Comparison of ENCODE assay signal across 7 mouse cellular contexts in genomic region chr7:28376011-28376771, GRCm38 (mm10). TPM values are rescaled to one million over a fixed set of nuclear protein-coding genes. Genes with fewer than 3 reads are reported as not detected.
DNase-seq lines count a peak whose midpoint lies in the region; ATAC-seq lines count a peak whose summit lies in the region.

No protein-coding gene starts in this region.

- peak overlapping the region; percentile 83 for H3K9ac ChIP-seq in heart, embryonic 14.5 days (ENCODE audit: low read length)

- peak overlapping the region; percentile 96 for H3K27ac ChIP-seq in embryonic facial prominence, embryonic 10.5 days (replicated peaks)
- H3K27ac ChIP-seq in heart, embryonic 14.5 days (replicated peaks in 1 of 2; ENCODE audit: control insufficient read depth in 1 of 2, insufficient read depth in 1 of 2, low read depth in 2 of 2, low read length in 2 of 2), result peak overlapping the region; percentile 99

- H3K4me3 ChIP-seq in embryonic facial prominence, embryonic 10.5 days, result peak overlapping the region; percentile 57
- peak overlapping the region; percentile 41 to 83 for H3K4me3 ChIP-seq in heart, embryonic 14.5 days (ENCODE audit: control insufficient read depth in 1 of 2, insufficient read depth in 1 of 2, low read depth in 1 of 2, low read length in 2 of 2)
- peak overlapping the region; percentile 96 for H3K4me3 ChIP-seq in megakaryocyte, embryonic 14.5 days (replicated peaks)

- no peak for ATAC-seq in heart, embryonic 14.5 days (ENCODE audit: insufficient number of reproducible peaks, insufficient read depth, low FRiP score, low read depth)

- peak; percentile 81 for DNase-seq in NIH3T3 (ENCODE audit: low read depth)
- DNase-seq in embryonic facial prominence, embryonic 10.5 days (ENCODE audit: low spot score), result peak; percentile 82
- peak; percentile 93 for DNase-seq in kidney, postnatal 14 days
- peak; percentile 93 for DNase-seq in splenic B cell, adult 2 months (ENCODE audit: low read depth, low spot score)
- no peak for DNase-seq in cerebellum, adult 9-11 months

- H3K9me3 ChIP-seq in embryonic facial prominence, embryonic 10.5 days, result no peaks in the 10 kb centered on the region
- no peaks in the 10 kb centered on the region for H3K9me3 ChIP-seq in heart, embryonic 14.5 days (ENCODE audit: control insufficient read depth, low read length)
- H3K9me3 ChIP-seq in megakaryocyte, embryonic 14.5 days, result no peaks in the 10 kb centered on the region

- peaks cover 10% of the 10 kb centered on the region for H3K36me3 ChIP-seq in embryonic facial prominence, embryonic 10.5 days (replicated peaks)
- H3K36me3 ChIP-seq in heart, embryonic 14.5 days (ENCODE audit: control insufficient read depth, insufficient read depth, low read length), result peaks cover 11% of the 10 kb centered on the region; the same call in 1 of the 2 replicates
- peaks cover 24% of the 10 kb centered on the region for H3K36me3 ChIP-seq in megakaryocyte, embryonic 14.5 days (replicated peaks; ENCODE audit: low read length)
- peaks cover 19% of the 10 kb centered on the region for H3K36me3 ChIP-seq in splenic B cell, adult 2 months (ENCODE audit: control insufficient read depth, insufficient read depth, low read length, poor library complexity, severe bottlenecking)

- 1% methylated on average over 30 of the region's 30 CpGs for WGBS in embryonic facial prominence, embryonic 10.5 days
- 5% methylated on average over 28 of the region's 30 CpGs for WGBS in heart, embryonic 14.5 days

- H3K4me2 ChIP-seq in heart, embryonic 14.5 days (ENCODE audit: low read length), result peak overlapping the region; percentile 92

- H3K4me1 ChIP-seq in embryonic facial prominence, embryonic 10.5 days, result peaks cover 77% of the 10 kb centered on the region
- H3K4me1 ChIP-seq in heart, embryonic 14.5 days (ENCODE audit: control insufficient read depth in 2 of 2, insufficient read depth in 2 of 2, low read length in 2 of 2), result peaks cover 34 to 50% of the 10 kb centered on the region in 2 experiments
- H3K4me1 ChIP-seq in megakaryocyte, embryonic 14.5 days, result peaks cover 69% of the 10 kb centered on the region

- H3K27me3 ChIP-seq in embryonic facial prominence, embryonic 10.5 days (replicated peaks; ENCODE audit: low read depth, poor library complexity, severe bottlenecking), result peaks cover 10% of the 10 kb centered on the region
- H3K27me3 ChIP-seq in heart, embryonic 14.5 days (ENCODE audit: control insufficient read depth, insufficient read depth, low read length), result no peaks in the 10 kb centered on the region
- H3K27me3 ChIP-seq in megakaryocyte, embryonic 14.5 days (replicated peaks), result peaks cover 4% of the 10 kb centered on the region
- no peaks in the 10 kb centered on the region for H3K27me3 ChIP-seq in splenic B cell, adult 2 months (ENCODE audit: control insufficient read depth, insufficient read depth, low read length, poor library complexity, severe bottlenecking)

RNA-seq across cellular contexts. Expression of gene Plekhg2, which starts 3.8 kb away (rescaled TPM):
- polyA plus RNA-seq in embryonic facial prominence, embryonic 10.5 days (2016; fragmentation: Nextera tagmentation; extraction: Ambion mirVana), result 93.4 and 101 TPM in 2 replicates
- 32.9 and 35.6 TPM in 2 replicates for polyA plus RNA-seq in heart, embryonic 14.5 days (2014; fragmentation: Nextera tagmentation; extraction: Ambion mirVana)
- 13.5 and 26.9 TPM in 2 replicates for polyA plus RNA-seq in megakaryocyte, embryonic 14.5 days (2012; ENCODE audit: insufficient read depth, low replicate concordance)

RNA-seq across cellular contexts. Expression of gene Zfp36, which starts 3.9 kb away (rescaled TPM):
- polyA plus RNA-seq in embryonic facial prominence, embryonic 10.5 days (2016; fragmentation: Nextera tagmentation; extraction: Ambion mirVana), result 5.6 and 5.7 TPM in 2 replicates
- polyA plus RNA-seq in heart, embryonic 14.5 days (2014; fragmentation: Nextera tagmentation; extraction: Ambion mirVana), result 10.1 and 12.2 TPM in 2 replicates
- polyA plus RNA-seq in megakaryocyte, embryonic 14.5 days (2012; ENCODE audit: insufficient read depth, low replicate concordance), result 159 and 225 TPM in 2 replicates

RNA-seq across cellular contexts. Expression of gene Med29, which starts 16.3 kb away (rescaled TPM):
- polyA plus RNA-seq in embryonic facial prominence, embryonic 10.5 days (2016; fragmentation: Nextera tagmentation; extraction: Ambion mirVana), result 61.9 and 62.6 TPM in 2 replicates
- polyA plus RNA-seq in heart, embryonic 14.5 days (2014; fragmentation: Nextera tagmentation; extraction: Ambion mirVana), result 50.9 and 57.7 TPM in 2 replicates
- 15.2 and 24.0 TPM in 2 replicates for polyA plus RNA-seq in megakaryocyte, embryonic 14.5 days (2012; ENCODE audit: insufficient read depth, low replicate concordance)

RNA-seq across cellular contexts. Expression of gene Paf1, which starts 16.6 kb away (rescaled TPM):
- 88.3 and 89.0 TPM in 2 replicates for polyA plus RNA-seq in embryonic facial prominence, embryonic 10.5 days (2016; fragmentation: Nextera tagmentation; extraction: Ambion mirVana)
- 61.9 and 62.5 TPM in 2 replicates for polyA plus RNA-seq in heart, embryonic 14.5 days (2014; fragmentation: Nextera tagmentation; extraction: Ambion mirVana)
- 38.6 and 78.0 TPM in 2 replicates for polyA plus RNA-seq in megakaryocyte, embryonic 14.5 days (2012; ENCODE audit: insufficient read depth, low replicate concordance)

RNA-seq across cellular contexts. Expression of gene Rps16, which starts 25.7 kb away (rescaled TPM):
- polyA plus RNA-seq in embryonic facial prominence, embryonic 10.5 days (2016; fragmentation: Nextera tagmentation; extraction: Ambion mirVana), result 1,023 and 1,043 TPM in 2 replicates
- polyA plus RNA-seq in heart, embryonic 14.5 days (2014; fragmentation: Nextera tagmentation; extraction: Ambion mirVana), result 731 and 789 TPM in 2 replicates
- polyA plus RNA-seq in megakaryocyte, embryonic 14.5 days (2012; ENCODE audit: insufficient read depth, low replicate concordance), result 495 and 2,789 TPM in 2 replicates

Comparison
In these comparisons a context has a peak if more than half of its experiments do, and no peak if none do; other contexts are left out.
1. RNA of gene Zfp36, which starts 3.9 kb away (polyA plus RNA-seq): 159 to 225 TPM in megakaryocyte, embryonic 14.5 days; 10.1 to 12.2 TPM in heart, embryonic 14.5 days and 5.6 to 5.7 TPM in embryonic facial prominence, embryonic 10.5 days; every median in the first group is over 10 times any median in the second.
2. Peak in every context shown above with its lines, with median percentiles within 50 percentile points of each other: H3K4me3 ChIP-seq.